Mouse (Mus musculus) adrenal gland, postnatal 10 days (tissue): ENCODE results near the gene Nop2. TPM values are rescaled to one million over a fixed set of nuclear protein-coding genes. Genes with fewer than 3 reads are reported as not detected.

Experiments used
- DNase-seq: peaks from one replicate; pipeline ENCODE4 v3.0.0; 2021; ENCODE audit warnings: mixed read lengths
- total RNA-seq, 2 experiments: library from RNA; stranded (reverse); gene quantifications; 2 replicates each; pipeline ENCODE4 v1.2.3; 2021

Nop2 gene
- total RNA-seq, 2 experiments from 2014 or later: 36.7 to 42.2 TPM

- DNase-seq: no peak
Measured at GRCm38 (mm10) chr6:125109371-125109770, 22.3 kb upstream of the Nop2 start.

DNA sequence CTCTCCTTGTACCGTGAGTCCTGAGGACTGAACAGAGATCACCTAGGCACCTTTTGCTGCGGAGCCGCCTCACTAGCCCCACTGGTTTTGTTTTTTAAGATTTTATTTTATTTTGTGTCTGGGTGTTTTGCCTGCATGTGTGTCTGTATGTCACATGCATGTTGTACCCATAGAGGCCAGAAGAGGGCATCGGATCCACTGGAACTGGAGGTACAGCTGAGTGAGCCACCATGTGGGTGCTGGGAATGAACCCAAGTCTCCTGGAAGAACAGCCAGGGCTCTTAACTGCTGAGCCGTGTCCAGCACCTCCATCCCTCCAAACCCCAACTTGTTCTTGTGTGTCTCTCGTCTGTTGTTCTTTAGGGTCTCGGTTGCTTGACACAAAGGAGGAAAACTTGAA, 20.8 kb upstream of the Nop2 start:
- DNase-seq: peak; percentile 59

GRCm38 (mm10) chr6:125112553-125112952, 19.2 kb upstream of the Nop2 start:
- no peak for DNase-seq

DNA sequence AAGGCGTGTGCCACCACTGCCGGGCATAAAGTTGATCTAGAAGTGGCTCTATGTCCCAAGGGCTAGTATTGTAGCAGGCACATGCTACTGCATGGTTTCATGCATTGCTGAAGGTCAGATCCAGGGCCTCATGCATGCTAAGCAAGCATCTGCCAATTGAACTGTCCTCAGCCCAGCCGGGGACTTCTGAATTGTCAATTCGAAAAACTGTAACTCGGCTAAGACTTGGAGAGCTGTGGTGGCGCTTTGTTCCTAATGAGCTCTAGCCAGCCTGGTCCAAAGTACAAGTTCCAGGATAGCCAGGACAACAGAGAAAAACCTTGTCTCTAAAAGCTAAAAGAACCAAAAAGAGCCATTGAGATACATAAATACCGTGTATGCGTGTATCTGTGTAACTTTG, 12.3 kb upstream of the Nop2 start:
- DNase-seq: no peak

DNA sequence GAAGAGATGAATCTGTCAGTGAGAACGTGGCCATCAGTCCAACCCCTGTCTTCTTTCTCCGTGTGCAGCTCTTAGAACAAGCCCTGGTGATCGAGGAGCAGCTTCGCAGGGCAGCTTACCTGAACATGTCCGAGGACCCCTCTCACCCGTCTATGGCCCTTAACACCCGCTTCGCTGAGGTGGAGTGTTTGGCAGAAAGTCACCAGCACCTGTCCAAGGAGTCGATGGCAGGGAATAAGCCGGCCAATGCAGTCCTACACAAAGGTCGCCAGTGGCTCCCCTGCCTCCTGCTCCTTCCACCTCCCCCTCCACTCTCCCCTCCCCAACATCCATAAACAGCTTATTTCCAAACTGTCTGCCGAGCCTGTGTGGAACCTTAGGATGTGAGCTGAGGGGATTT, 3.0 kb upstream of the Nop2 start:
- no peak for DNase-seq

- DNase-seq: no peak
Measured at GRCm38 (mm10) chr6:125129710-125130402, 1.9 kb upstream of the Nop2 start.

GRCm38 (mm10) chr6:125132470-125132869, 761 bp downstream of the Nop2 start:
- DNase-seq: no peak

GRCm38 (mm10) chr6:125137002-125137671, 5.4 kb downstream of the Nop2 start:
- DNase-seq: peak; percentile 56

DNA sequence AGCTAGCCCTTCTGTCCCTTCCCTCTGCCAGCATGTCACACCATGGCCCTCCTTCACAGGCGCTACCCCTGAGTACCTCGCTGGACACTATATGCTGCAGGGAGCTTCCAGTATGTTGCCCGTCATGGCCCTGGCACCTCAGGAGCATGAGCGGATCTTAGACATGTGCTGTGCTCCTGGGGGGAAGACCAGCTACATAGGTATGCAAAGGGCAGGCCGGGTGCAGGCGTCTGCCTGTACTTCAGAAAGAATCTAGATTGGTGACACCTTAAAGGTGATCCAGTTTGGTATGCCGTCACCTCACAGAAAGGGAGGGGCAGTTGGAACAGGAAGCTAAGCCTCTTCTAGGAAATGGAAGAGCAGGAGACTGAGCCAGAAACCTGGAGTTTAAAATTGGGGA, 8.0 kb downstream of the Nop2 start:
- DNase-seq: no peak

DNA sequence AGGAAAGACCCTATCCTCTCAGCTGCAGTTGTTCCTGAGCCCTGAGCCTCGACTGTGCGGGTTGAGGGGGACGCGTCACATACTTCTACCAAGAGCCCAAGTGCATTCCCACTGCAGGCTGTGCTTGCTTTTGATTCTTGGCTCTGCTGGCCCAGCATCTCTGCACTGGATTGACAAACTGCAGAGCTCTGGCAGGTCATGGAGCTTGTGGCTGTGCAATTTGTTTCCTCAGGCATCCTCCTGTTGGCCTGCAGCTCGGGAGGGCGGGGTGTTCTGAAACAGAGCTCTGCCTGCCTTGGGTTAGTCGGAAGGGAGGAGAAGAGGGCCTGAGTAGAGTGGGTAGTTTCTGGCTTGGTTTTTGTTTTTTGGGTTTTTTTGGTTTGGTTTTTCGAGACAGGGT, 10.7 kb downstream of the Nop2 start:
- DNase-seq: no peak

DNA sequence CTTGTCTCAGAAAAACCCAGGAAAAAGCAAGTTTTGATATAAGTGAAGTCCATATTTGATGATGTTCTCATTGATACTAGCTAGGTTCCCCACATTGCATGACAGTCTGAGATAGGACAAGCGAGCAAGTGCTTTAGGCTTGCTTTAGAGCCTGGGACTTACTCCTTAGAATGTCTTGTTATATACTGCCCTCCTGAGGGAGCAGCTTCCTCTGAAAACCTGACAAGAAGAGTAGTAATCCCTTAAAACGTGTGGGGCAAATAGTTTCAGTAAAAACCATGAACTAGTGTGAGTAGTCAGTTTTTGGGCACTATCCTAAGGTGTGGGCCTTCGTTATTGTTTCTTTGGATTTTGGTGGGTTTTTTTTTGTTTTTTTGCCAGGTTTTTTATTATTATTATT, 11.4 kb downstream of the Nop2 start:
- DNase-seq: no peak

- DNase-seq: no peak
Measured at GRCm38 (mm10) chr6:125143904-125144303, 12.2 kb downstream of the Nop2 start.

- DNase-seq: peak; percentile 92
Measured at GRCm38 (mm10) chr6:125145001-125145400, 13.3 kb downstream of the Nop2 start, which contains the start of gene Iffo1. Gene Iffo1 (plus strand): TSS chr6:125145241.

- peak; percentile 32 for DNase-seq
Measured at GRCm38 (mm10) chr6:125145479-125145951, 13.8 kb downstream of the Nop2 start.

GRCm38 (mm10) chr6:125146148-125146547, 14.4 kb downstream of the Nop2 start:
- DNase-seq: no peak

DNA sequence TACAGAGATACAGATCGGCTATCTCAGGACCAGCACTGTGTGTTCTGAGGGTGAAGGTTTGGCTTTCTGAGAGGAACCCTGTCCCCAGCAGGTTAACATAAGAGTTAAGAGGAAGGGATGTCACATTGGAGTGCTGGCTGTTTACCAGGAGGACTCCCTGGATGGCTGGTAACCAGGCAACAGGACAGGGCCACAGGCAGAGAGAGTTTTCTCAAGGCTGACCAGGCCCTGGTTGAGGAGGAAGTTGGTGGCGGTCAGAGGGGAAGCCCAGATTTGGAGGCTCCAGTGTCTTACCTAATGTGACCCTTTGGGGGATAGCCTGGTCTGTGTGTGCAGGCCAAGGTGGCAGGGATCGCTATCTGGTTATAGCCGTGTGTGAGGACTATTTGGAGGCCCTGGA, 15.1 kb downstream of the Nop2 start:
- DNase-seq: peak; percentile 69

- DNase-seq: no peak
Measured at GRCm38 (mm10) chr6:125147329-125147728, 15.6 kb downstream of the Nop2 start.

GRCm38 (mm10) chr6:125148251-125148925, 16.7 kb downstream of the Nop2 start:
- peak; percentile 44 for DNase-seq

- peak; percentile 46 for DNase-seq
Measured at GRCm38 (mm10) chr6:125148926-125149568, 17.3 kb downstream of the Nop2 start.

- DNase-seq: no peak
Measured at GRCm38 (mm10) chr6:125149569-125149950, 17.9 kb downstream of the Nop2 start.

DNA sequence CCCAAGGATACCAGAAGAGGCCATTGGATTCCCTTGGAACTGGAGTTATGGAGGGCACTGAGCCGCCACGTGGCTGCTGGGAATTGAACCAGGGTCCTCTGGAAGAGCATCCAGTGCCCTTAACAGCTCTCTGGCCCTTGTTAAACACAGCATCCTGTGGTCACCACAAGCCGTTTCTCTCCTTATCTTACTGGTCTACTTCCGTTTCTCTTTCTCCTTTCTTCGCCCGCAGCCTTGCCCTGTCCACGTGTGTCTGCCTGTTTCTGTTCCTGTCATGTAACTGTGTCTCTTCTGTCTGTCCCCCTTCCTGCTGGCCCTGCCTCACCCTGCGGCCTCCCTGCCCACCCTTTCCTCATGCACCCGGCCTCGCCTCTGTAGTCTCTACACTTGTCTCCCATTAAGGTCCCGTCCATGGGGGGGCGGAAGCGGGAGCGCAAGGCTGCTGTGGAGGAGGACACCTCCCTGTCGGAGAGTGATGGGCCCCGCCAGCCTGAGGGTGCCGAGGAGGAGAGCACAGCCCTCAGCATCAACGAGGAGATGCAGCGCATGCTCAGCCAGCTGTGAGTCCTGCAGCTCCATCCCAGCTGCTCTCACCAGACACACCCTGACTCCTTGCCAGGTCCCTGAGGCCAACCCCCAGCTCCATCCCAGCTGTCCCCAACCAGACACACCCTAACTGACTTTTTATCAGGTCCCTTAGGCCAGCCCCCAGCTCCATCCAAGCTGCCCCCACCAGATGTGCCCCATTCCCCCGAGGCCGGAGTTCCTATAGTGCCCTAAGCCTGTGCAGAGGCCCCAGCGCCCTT, 20.7 kb downstream of the Nop2 start:
- DNase-seq: no peak

GRCm38 (mm10) chr6:125153018-125153389, 21.3 kb downstream of the Nop2 start:
- DNase-seq: no peak
